Mouse (Mus musculus) heart, postnatal 0 days (tissue): ENCODE results near the gene Nutf2. TPM values are rescaled to one million over a fixed set of nuclear protein-coding genes. Genes with fewer than 3 reads are reported as not detected.

Experiments used
- ATAC-seq: fragments of 200-750 bp; cut with Nextera tagmentation; 2 replicates; pipeline ENCODE4 v1.8.0; 2017; ENCODE audit warnings: low read depth, moderate number of reproducible peaks, moderate library complexity; ENCODE audit not compliant: insufficient read depth
- DNase-seq: peaks from one replicate; pipeline ENCODE4 v3.0.0-alpha.2; 2016; ENCODE audit warnings: low spot score
- H3K27ac ChIP-seq: fragments of 300-500 bp; sonication (generic); 2 replicates; pipeline ENCODE4 v1.5.1; 2014; ENCODE audit warnings: low read depth, mild to moderate bottlenecking
- H3K27me3 ChIP-seq: fragments of 300-500 bp; sonication (generic); 2 replicates; pipeline ENCODE4 v1.6.1; 2014; ENCODE audit warnings: low read length, mixed read lengths; ENCODE audit not compliant: control insufficient read depth, insufficient read depth
- H3K36me3 ChIP-seq: fragments of 300-500 bp; sonication (generic); replicated peaks from 2 replicates; pipeline ENCODE4 v1.6.1; 2014; ENCODE audit warnings: low read length, mixed read lengths; ENCODE audit not compliant: control insufficient read depth, insufficient read depth
- H3K4me1 ChIP-seq: fragments of 300-500 bp; sonication (generic); 2 replicates; pipeline ENCODE4 v1.6.1; 2014; ENCODE audit warnings: antibody characterized with exemption; ENCODE audit not compliant: control insufficient read depth, insufficient read depth
- H3K4me2 ChIP-seq: fragments of 300-500 bp; sonication (generic); 2 replicates; pipeline ENCODE4 v1.6.1; 2014; ENCODE audit warnings: low read depth, mild to moderate bottlenecking, low read length, moderate library complexity
- H3K4me3 ChIP-seq: fragments of 300-500 bp; sonication (generic); 2 replicates; pipeline ENCODE4 v1.5.1; 2014; ENCODE audit warnings: low read depth, low read length
- H3K9ac ChIP-seq: fragments of 300-500 bp; sonication (generic); replicated peaks from 2 replicates; pipeline ENCODE4 v1.6.1; 2014; ENCODE audit warnings: low read depth, low read length, mixed read lengths
- H3K9me3 ChIP-seq: fragments of 300-500 bp; sonication (generic); replicated peaks from 2 replicates; pipeline ENCODE4 v1.6.1; 2016; ENCODE audit warnings: low read length; ENCODE audit not compliant: control insufficient read depth
- CTCF ChIP-seq: IDR thresholded peaks from 2 replicates; pipeline ENCODE4 v1.5.1; 2016; ENCODE audit warnings: antibody characterized with exemption, control low read depth, low read depth
- EP300 ChIP-seq: IDR thresholded peaks from 2 replicates; pipeline ENCODE4 v1.6.1; 2016; ENCODE audit warnings: antibody characterized with exemption, low read depth
- WGBS: fragments of 180-500 bp; shearing (Covaris S2); extraction: QIAGEN DNeasy Blood & Tissue Kit; methylation state at CpG from one replicate; pipeline ENCODE4 v1.1.7; 2014; 5-methylcytosine and 5-hydroxymethylcytosine counted together
- polyA plus RNA-seq: library from polyadenylated mRNA; unstranded; fragments of >200 nt; fragmentation: Nextera tagmentation; extraction: Ambion mirVana; gene quantifications from 2 replicates; pipeline ENCODE4 v1.2.1, GENCODE M21; 2015
- total RNA-seq: library from RNA; depleted of rRNA; stranded (reverse); fragments of >200 nt; gene quantifications from 2 replicates; pipeline ENCODE4 v1.2.3, GENCODE M21; 2014; ENCODE audit warnings: low replicate concordance

Nutf2 gene
- total and polyA plus RNA-seq, 2 experiments from 2014 or later = 38.0 to 135 TPM

DNA sequence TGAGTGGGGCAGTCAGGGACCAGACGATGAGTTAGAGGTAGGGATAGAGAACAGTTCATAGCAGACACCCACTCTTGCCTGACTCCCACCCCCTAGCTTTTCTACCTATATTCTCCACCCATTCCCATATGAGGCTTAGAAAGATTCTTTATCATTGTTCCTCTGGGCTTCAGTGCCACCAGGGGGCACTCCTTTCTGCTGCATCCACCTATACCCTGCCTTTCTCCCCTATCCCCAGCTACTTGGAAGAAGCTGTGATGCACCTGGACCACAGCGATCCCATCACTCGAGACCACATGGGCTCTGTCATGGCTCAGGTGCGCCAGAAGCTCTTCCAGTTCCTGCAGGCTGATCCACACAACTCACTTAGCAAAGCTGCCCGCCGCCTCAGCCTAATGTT, 32.1 kb downstream of the Nutf2 start:
- no peak overlapping the region for H3K27ac ChIP-seq
- H3K4me2 ChIP-seq = no peak overlapping the region
- H3K9me3 ChIP-seq = no peaks in the 10 kb centered on the region
- peaks cover 54% of the 10 kb centered on the region for H3K36me3 ChIP-seq
- H3K27me3 ChIP-seq = no peaks in the 10 kb centered on the region
- no peak overlapping the region for H3K4me3 ChIP-seq
- no peak for DNase-seq
- H3K9ac ChIP-seq = no peak overlapping the region
- ATAC-seq = no peak
- no peak for TF ChIP-seq EP300
- TF ChIP-seq CTCF = peak; percentile 40
- WGBS = 85% methylated on average over 6 of the region's 6 CpGs
- no peaks in the 10 kb centered on the region for H3K4me1 ChIP-seq

DNA sequence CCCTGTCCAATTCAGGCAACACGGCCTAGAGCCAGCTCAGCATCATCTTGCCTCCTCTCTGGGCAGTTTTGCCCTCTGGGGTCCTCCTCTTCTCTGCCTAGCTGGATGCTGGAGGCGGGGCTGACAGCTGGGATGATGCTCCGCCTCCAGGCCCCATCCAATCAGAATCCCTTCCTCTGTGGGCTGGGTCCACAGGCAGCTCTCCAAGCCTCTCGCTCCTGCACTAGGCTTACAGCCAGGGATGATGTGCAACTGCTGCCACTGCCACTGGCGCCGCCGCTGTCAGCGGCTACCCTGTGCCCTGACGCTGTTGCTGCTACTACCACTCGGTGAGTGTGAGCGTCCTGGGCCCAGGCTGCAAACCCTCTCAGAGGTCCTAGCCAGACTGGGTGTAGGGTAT, 33.0 kb downstream of the Nutf2 start, which contains the start of gene Nrn1l:
Gene Nrn1l, plus strand, starts transcription at position 229 of the 400 bp plus-strand sequence.
- peaks cover 45% of the 10 kb centered on the region for H3K36me3 ChIP-seq
- H3K9me3 ChIP-seq = no peaks in the 10 kb centered on the region
- no peak within 1 kb of the TSS for H3K9ac ChIP-seq
- H3K27me3 ChIP-seq = no peaks in the 10 kb centered on the region
- DNase-seq (peak; percentile 84), ATAC-seq (peak; percentile 90)
- no peak within 1 kb of the TSS for H3K4me2 ChIP-seq
- H3K4me3 ChIP-seq = no peak within 1 kb of the TSS
- TF ChIP-seq EP300 = no peak
- no peak for TF ChIP-seq CTCF
- H3K27ac ChIP-seq = no peak within 1 kb of the TSS
- WGBS = 10% methylated on average over 11 of the region's 11 CpGs
- H3K4me1 ChIP-seq = no peaks in the 10 kb centered on the region

- Histone ChIP-seq H3K27me3 (no peaks in the 10 kb centered on the region), H3K4me1 (peaks cover 9% of the 10 kb centered on the region; the same call in 1 of the 2 replicates), H3K9me3 (no peaks in the 10 kb centered on the region), H3K4me3 (no peak overlapping the region), H3K36me3 (no peaks in the 10 kb centered on the region; the same call in 1 of the 2 replicates), H3K4me2 (no peak overlapping the region), H3K27ac (no peak overlapping the region), H3K9ac (no peak overlapping the region)
- no peak for TF ChIP-seq CTCF
- no peak for TF ChIP-seq EP300
- WGBS = 65% methylated on average over 9 of the region's 9 CpGs
- DNase-seq (no peak), ATAC-seq (no peak)
These were observed 37.6 kb downstream of the Nutf2 start for GRCm38 (mm10) chr8:105897801-105898480.

DNA sequence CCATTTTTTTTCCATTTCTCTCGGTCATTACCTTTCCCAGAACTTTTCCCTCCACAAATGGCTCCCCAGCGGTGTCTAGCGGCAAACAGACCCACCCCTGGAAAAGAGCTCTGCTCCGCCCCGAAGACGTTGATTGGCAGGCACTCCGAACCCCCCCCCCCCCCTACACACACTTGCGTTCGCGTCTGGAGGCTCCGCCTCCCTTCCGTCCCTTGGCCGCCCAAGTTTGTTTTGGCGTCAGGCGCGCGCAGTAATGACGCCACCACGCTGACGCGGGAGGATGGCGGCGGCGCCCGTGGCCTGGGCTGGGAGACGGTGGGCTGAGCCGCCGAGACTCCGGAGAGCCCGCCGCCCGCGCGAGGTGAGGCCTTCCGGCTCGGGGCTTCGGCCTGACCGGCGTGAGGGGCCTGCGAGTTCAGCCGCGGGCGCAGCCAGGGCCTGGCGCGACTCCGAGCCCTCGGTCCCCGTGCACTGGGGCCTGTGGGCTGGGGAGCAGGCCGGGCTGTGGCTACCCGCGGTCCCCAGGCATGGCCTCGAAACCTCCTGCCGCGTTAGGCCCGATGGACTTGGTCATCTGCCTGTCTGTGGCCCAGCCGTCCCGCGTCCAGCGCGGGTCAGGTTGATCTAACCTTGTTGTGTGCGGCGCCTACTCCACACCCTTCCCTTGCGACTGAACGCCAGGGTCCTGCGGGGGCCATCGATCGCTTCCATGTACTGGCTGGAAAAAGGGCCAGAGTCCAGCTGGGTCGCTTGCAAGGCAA, 40.0 kb downstream of the Nutf2 start, which contains the start of gene Pskh1:
Gene Pskh1, plus strand, starts transcription at position 262 of the 761 bp plus-strand sequence.
- Histone ChIP-seq H3K36me3 (no peaks in the 10 kb centered on the region), H3K4me2 (peak within 1 kb of the TSS; percentile 76), H3K9me3 (no peaks in the 10 kb centered on the region), H3K27me3 (no peaks in the 10 kb centered on the region), H3K4me3 (peak within 1 kb of the TSS; percentile 91), H3K9ac (peak within 1 kb of the TSS; percentile 97), H3K4me1 (peaks cover 9% of the 10 kb centered on the region; the same call in 1 of the 2 replicates), H3K27ac (peak within 1 kb of the TSS; percentile 94)
- TF ChIP-seq CTCF (no peak), EP300 (no peak)
- peak; percentile 96 for ATAC-seq
- under 1% methylated on average over 66 of the region's 68 CpGs for WGBS
- DNase-seq = peak; percentile 95

- Histone ChIP-seq H3K4me1 (peaks cover 9% of the 10 kb centered on the region; the same call in 1 of the 2 replicates), H3K4me2 (peak overlapping the region; percentile 76), H3K9me3 (no peaks in the 10 kb centered on the region), H3K4me3 (peak overlapping the region; percentile 91), H3K9ac (peak overlapping the region; percentile 97), H3K27me3 (no peaks in the 10 kb centered on the region), H3K27ac (peak overlapping the region; percentile 94), H3K36me3 (no peaks in the 10 kb centered on the region)
- whole genome bisulfite sequencing = 26% methylated on average over 16 of the region's 16 CpGs
- TF ChIP-seq CTCF (no peak), EP300 (no peak)
- DNase-seq = no peak
- no peak for ATAC-seq
These were observed 40.7 kb downstream of the Nutf2 start for GRCm38 (mm10) chr8:105900941-105901616.
